In genomic region chr1:181188925-181189324, GRCm38 (mm10) we compare ENCODE assay signal across 23 mouse cellular contexts. TPM values are rescaled to one million over a fixed set of nuclear protein-coding genes. Genes with fewer than 3 reads are reported as not detected.
DNase-seq lines count a peak whose midpoint lies in the region; ATAC-seq and TF ChIP-seq lines count a peak whose summit lies in the region.
"Had no signal": no experiment of that assay in that cellular context is flagged by ENCODE, and none has a peak within 500 bp of the region (broad histone marks: within the 10 kb centered on the region; RNA-seq: fewer than 3 reads in every experiment).

No protein-coding gene starts in this region.

- H3K4me2 ChIP-seq in liver, embryonic 13.5 days = no peak overlapping the region
- H3K4me2 ChIP-seq in liver, postnatal 0 days (ENCODE audit: low read depth, low read length) = no peak overlapping the region
- H3K4me2 ChIP-seq: forebrain, embryonic 13.5 days; heart, embryonic 13.5 days; hindbrain, embryonic 14.5 days had no signal

- WGBS in liver, embryonic 13.5 days (ENCODE audit: insufficient replicate concordance) = 57% methylated on average over 4 of the region's 4 CpGs
- 54% methylated on average over 4 of the region's 4 CpGs for WGBS in liver, postnatal 0 days (ENCODE audit: insufficient replicate concordance)

- no peaks in the 10 kb centered on the region for H3K9me3 ChIP-seq in liver, embryonic 13.5 days (replicated peaks)
- no peaks in the 10 kb centered on the region for H3K9me3 ChIP-seq in liver, postnatal 0 days (ENCODE audit: low read length)
- H3K9me3 ChIP-seq: forebrain, embryonic 10.5 days; forebrain, embryonic 13.5 days; heart, embryonic 13.5 days had no signal

- peaks cover 9% of the 10 kb centered on the region for H3K4me1 ChIP-seq in liver, embryonic 13.5 days (replicated peaks)
- no peaks in the 10 kb centered on the region for H3K4me1 ChIP-seq in liver, postnatal 0 days (ENCODE audit: insufficient read depth)
- H3K4me1 ChIP-seq: forebrain, embryonic 10.5 days; forebrain, embryonic 13.5 days; heart, embryonic 13.5 days had no signal

- DNase-seq in MEL-GATA-1-ER (ENCODE audit: extremely low read depth, low read depth) (peak; percentile 13), liver (peak; percentile 33)
- DNase-seq in liver, embryonic 13.5 days = no peak
- DNase-seq in liver, postnatal 0 days = no peak
- no peak for DNase-seq in ovary, postnatal 14 days (ENCODE audit: low spot score)
- DNase-seq: adrenal gland, adult 8-10 months; adrenal gland, postnatal 25 days; cerebellum, adult 18-20 months; cerebellum, adult 9-10 months; cerebellum, postnatal 14 days; gastrocnemius, adult 2 months; gastrocnemius, postnatal 14 days; heart, adult 11 months; heart, postnatal 14 days; heart, postnatal 4 days had no signal

- no peak for TF ChIP-seq EP300 in liver, postnatal 0 days (IDR thresholded peaks at IDR 0.05; ENCODE audit: low read depth)

- H3K36me3 ChIP-seq in liver, embryonic 13.5 days = peaks cover 94% of the 10 kb centered on the region
- peaks cover 90% of the 10 kb centered on the region for H3K36me3 ChIP-seq in liver, postnatal 0 days (replicated peaks; ENCODE audit: insufficient read depth, low read length)

- ATAC-seq in liver, embryonic 13.5 days (ENCODE audit: low read depth) = peak; percentile 69
- ATAC-seq in liver, postnatal 0 days = 0 out of 2 replicates have a peak, but pooled peaks have one; percentile 16
- ATAC-seq in frontal cortex, adult (ENCODE audit: low TSS enrichment) = no peak
- ATAC-seq: activated CD4-positive, CD25-positive, alpha-beta regulatory T cell, adult 4 months; CD4-positive, CD25-positive, alpha-beta regulatory T cell, adult 4 months; forebrain, embryonic 13.5 days; forebrain, embryonic 16.5 days had no signal

- H3K9ac ChIP-seq in liver, embryonic 13.5 days = no peak overlapping the region
- no peak overlapping the region for H3K9ac ChIP-seq in liver, postnatal 0 days (replicated peaks)
- H3K9ac ChIP-seq: forebrain, embryonic 13.5 days; heart, embryonic 13.5 days; hindbrain, embryonic 14.5 days had no signal

- no peak for TF ChIP-seq CTCF in liver, postnatal 0 days (IDR thresholded peaks at IDR 0.05; ENCODE audit: low read depth)

- H3K27me3 ChIP-seq in liver, embryonic 13.5 days = no peaks in the 10 kb centered on the region
- no peaks in the 10 kb centered on the region for H3K27me3 ChIP-seq in liver, postnatal 0 days (ENCODE audit: insufficient read depth, low read length)
- H3K27me3 ChIP-seq: forebrain, embryonic 13.5 days; heart, embryonic 13.5 days had no signal

- no peak overlapping the region for H3K4me3 ChIP-seq in liver, embryonic 13.5 days (replicated peaks)
- no peak overlapping the region for H3K4me3 ChIP-seq in liver, postnatal 0 days (ENCODE audit: low read depth, low read length)
- H3K4me3 ChIP-seq: forebrain, embryonic 10.5 days; forebrain, embryonic 13.5 days; gastrocnemius, adult 2 months; heart, embryonic 13.5 days had no signal

- H3K27ac ChIP-seq in liver, embryonic 13.5 days = 0 out of 2 replicates have a peak overlapping the region, but pooled peaks have one; percentile 8
- no peak overlapping the region for H3K27ac ChIP-seq in liver, postnatal 0 days (ENCODE audit: low read depth)
- H3K27ac ChIP-seq: forebrain, embryonic 10.5 days; forebrain, embryonic 13.5 days; gastrocnemius, adult 2 months; heart, embryonic 13.5 days; hindbrain, embryonic 14.5 days had no signal

RNA-seq across cellular contexts. Expression of gene Wdr26, which starts 22.9 kb away (rescaled TPM):
- polyA plus RNA-seq in liver, embryonic 13.5 days (2015; fragmentation: Nextera tagmentation; extraction: Ambion mirVana) = 55.6 and 62.5 TPM in 2 replicates
- polyA plus RNA-seq in liver, postnatal 0 days (2015; fragmentation: Nextera tagmentation; extraction: Ambion mirVana) = 39.4 and 40.1 TPM in 2 replicates

RNA-seq across cellular contexts. Expression of gene Cnih4, which starts 44.4 kb away (rescaled TPM):
- 57.1 and 58.9 TPM in 2 replicates for polyA plus RNA-seq in liver, embryonic 13.5 days (2015; fragmentation: Nextera tagmentation; extraction: Ambion mirVana)
- 35.4 and 40.0 TPM in 2 replicates for polyA plus RNA-seq in liver, postnatal 0 days (2015; fragmentation: Nextera tagmentation; extraction: Ambion mirVana)

RNA-seq across cellular contexts. Expression of gene Nvl, which starts 44.9 kb away (rescaled TPM):
- polyA plus RNA-seq in liver, embryonic 13.5 days (2015; fragmentation: Nextera tagmentation; extraction: Ambion mirVana) = 13.8 and 16.8 TPM in 2 replicates
- 5.9 and 7.8 TPM in 2 replicates for polyA plus RNA-seq in liver, postnatal 0 days (2015; fragmentation: Nextera tagmentation; extraction: Ambion mirVana)

Comparison
In these comparisons a context has a peak if more than half of its experiments do, and no peak if none do; other contexts are left out.
1. DNase-seq: peak in MEL-GATA-1-ER (single experiment) and liver (single experiment); none in liver, embryonic 13.5 days (single experiment), liver, postnatal 0 days (single experiment) and ovary, postnatal 14 days (single experiment).